Mouse (Mus musculus) thymus, postnatal 10 days (tissue): Measurements from ENCODE around the gene Gns.
A peak's percentile ranks its signal among the peaks of the same experiment; 100 is the strongest.

Experiments used
- DNase-seq, 2 experiments: peaks; one replicate each; pipeline ENCODE4 v3.0.0; 2021; ENCODE audit warnings: low spot score in 2 of 2

Gns gene

DNA sequence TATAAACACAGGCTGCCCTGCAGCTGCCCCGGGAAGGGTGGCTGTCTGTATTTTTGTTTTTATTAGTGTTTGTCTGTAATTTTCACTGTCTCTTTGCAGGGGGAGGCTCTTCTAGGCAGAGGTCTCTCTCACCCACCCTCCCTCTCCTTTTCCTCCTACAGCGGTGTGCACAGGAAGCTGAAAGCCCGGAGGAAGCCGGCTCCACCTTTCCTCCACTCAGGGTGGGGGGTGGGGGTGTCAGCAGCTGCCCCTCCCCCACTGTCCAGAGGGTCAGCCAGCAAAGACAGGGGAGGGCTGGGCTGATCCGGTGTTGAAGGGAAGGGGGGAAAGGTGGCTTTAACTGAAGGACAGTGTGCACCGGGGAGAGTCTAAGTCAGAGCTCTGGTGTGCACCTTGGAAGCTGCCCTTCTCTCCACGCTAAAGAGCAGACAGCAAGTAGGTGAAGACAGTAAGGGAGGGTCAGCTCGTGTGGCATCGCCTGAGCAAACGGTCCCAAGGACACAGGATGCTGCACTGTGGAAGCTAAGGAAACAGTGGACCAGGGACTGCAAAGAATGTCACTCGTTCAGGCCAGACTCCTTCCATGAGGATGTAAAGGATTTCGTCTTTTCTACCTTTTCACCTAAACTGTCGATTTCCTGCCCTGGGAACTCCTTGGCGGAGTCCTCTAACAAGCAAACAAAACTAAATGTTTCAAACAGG is 65.2 kb downstream of the Gns start:
- peak in 1 of 2 experiments; percentile 49 for DNase-seq

DNA sequence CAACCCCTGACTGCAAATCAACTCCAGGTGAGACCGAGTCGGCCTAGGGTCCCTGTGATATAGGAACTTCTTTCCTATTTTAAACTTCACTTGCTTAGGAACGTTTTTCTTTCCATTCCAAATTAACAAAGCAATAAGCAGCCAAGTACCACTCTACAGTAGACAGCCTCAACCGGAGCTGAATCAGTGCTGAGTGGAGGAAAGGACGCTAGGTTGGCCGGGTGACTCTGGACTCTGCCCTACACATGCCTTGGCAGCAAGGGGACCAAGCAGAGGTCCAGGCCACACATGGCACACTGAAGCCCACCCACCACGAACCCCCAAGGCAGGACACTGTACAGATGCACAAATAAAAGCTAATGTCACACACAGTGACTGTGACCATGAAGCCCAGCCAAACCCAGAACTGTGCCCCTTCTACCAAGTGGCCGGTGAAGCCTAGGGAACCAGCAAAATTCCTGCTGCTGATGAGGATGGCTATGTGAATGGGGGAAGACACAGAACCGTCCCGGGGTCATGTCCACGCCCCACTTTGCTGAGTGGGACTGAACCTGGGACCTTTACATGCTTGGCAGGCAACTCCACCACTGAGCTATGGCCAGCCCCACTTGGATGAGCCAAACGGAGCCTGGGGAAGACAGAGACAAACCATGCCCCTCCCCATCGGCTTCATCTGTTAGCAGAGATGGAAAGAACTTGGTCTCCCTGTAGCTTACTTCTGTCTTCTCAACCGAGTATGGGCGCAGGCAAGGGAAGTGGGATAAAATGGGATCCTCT is 66.1 kb downstream of the Gns start:
- DNase-seq: no peak

DNA sequence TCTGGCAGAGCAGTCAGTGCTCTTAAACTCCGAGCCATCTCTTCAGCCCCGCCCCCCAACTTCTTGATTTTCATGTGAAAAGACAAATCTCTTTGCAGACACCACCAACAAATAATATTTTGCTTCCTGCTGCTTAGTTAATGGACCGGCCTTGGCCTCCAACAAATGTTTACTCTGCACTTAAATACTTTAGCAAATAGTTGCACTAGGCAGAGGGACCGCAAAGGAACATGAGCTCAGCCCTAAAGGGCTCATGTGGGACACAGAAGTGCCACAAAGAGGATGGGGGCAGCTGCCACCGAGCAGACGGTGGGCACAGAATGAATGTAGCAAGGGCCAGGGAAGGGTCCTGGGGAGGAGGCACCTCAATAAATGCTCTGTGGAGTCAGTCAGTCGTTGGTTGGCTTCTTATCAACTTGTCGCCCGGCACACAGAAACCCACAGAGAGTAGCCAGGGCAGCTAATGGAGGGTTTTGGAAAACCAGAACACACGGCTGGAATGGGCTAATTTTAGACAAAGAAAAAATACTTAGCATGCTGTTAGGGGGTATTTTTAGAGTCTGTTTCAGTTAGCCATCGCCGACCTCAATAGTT is 67.2 kb downstream of the Gns start:
- no peak for DNase-seq

DNA sequence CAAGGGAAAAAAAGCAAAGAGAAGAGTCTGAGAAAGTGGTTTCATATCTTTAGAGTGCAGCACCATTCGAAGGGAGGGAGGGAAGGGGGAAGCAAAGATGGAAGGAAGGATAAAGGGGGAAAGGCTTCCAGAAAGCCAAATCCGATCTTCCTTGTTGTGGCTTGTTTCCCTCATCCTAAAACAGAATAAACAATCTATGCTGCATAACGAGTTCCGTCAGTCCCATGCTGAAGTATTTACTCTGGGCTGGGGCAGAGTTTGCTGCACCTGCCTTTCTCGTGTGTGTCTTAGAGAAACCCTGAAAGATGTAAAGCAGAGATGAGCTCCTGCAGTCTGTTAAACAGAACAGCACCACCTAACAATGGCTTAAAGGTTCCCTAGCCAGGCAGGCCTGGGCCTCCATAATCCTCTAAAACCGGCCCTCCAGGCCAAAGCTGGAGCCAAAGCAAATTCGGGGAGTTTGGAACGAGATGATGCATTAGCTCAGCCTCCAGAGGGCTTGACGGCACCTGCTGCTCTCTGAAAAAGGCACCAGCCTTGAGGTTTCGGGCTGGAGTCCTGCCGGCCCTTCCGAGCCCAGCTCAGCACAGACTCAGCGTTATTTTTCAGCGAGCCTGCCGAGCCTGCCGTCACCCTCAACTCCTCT is 67.9 kb downstream of the Gns start:
- DNase-seq: no peak

DNA sequence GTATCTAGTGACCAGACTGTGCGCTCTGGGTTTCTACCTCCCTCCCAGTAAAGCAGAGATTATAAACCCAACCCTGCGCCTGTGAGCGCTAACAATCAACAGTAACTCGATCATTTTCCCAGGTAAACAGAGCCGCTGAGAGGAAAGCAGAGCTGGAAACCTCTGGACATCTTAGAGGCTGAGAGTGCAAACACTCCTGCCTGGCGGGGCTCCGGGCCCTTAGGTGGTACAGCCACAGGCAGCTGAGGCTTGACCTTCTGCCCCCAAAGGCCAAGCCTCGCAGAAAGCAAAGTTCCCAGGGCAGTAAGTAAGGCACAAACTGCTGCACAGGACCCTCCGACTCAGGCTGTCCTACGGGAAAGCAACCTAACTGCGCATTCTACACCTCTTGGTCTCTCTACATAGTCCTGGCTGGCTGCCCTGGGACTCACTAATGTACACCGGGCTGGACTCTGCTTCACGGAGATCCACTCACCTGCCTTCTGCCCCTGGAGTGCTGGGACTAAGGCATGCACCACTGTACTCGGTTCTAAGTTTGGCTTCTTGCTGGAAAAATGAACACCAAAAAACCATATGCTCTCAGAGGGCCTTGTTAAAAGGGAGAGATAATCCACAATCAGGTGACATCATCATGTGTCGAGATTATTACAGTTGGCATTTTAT is 69.7 kb downstream of the Gns start:
- DNase-seq: no peak

DNA sequence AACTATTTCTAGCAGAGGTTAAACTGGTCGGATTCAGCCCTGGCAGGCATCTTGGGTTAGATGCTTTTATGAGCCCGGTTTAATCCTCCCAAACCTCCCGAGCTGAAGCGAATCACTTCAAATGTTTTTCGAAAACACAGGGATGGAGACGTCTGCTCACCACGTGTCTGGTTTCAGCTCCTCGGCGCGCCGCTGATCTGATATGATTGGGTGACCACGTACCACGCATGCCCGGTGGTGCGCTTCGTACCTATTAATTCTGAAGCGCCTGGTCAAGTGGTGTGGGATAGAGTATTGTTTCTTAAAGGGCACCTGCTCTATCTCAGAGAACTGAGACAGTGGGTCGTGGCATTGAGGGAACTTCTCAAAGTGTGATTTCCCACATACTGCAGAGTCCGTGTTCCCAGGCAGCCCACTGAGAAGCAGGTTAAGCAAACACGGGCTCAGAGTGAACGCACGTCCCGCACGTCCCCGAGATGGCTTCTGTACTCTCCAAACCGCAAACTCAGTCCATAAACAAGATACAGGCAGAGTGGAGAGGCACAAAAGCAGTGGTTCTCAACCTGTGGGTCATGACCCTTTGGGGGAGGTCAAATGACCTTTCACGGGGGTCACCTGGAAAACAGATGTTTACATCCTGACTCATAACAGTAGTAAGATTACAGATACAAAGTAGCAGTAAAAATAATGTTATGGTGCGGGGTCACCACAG is 70.8 kb downstream of the Gns start:
- DNase-seq: no peak

DNA sequence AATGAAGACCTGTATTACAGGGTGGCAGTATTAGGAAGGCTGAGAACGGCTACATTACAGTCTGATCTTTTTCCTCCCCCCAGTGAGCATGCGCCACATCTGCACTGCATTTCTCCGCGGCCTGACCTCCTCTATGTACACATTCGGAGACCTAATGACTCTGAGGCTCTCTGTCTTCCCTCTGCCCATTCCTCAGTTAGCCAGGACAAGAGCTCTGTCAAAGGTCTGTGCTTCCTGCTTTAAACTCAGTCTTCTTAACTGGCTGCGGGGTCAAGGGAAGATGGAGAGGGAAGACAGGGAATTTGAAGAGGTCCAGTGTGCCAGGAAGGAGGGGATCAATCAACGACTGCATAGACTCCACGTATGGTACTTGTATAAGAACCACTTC is 71.4 kb downstream of the Gns start:
- DNase-seq: no peak

DNA sequence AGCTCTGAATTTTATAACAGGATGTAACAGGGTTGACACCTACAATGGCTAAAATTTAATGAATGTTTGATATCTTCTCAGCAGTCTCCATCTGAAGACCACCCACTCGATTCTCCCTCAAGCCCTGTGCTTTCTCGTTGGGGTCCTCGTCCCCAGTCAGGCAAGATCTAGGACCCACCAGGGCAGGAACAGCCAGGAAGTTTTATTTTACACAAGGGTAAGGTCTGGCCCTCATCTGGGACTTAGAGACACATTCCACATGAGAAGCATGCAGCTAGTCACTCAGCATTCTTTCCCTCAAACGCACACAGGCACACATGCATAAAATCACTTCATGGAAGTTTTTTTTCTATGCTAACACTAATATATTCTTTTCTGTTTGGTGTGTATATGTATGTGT is 71.8 kb downstream of the Gns start:
- no peak for DNase-seq

DNA sequence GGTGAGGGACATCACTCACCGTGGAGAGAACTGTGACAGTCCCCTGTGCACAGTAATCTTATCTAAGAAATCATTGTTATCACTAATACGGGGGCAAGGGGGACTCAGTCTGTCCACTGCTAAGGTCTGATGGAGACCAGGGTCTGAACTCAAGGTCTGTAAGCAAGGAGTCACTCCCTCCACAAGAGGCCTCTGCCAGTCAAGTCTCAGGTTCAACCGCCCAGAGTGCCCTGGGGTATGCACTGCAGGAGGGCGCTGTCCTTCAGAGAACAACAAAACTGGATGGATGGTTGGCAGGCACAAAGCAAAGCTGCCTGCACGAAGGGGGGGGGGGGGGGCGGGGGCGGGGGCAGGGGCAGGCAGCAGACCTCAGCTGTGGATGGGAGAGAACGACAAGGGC is 73.2 kb downstream of the Gns start:
- DNase-seq: no peak

DNA sequence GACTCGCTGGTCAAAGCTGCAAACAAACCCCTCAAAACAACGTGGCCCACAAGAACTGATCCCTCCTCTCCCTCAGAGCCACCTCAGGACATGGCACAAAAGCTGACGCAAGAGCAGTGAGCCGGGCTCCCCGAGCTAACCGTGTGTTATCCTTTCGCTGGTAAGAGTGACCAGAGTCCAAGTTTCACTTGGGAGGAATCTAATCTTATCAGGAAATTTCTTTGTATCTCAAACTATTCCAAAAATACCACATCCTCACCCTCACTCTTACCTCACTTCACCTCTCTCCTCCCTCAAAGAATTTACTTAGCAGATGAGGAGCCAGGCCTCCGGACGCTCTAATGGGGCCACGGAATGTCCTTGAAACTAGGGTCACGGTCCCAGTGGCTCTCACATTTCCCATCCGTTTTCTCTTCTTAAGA is 74.4 kb downstream of the Gns start:
- no peak for DNase-seq

DNA sequence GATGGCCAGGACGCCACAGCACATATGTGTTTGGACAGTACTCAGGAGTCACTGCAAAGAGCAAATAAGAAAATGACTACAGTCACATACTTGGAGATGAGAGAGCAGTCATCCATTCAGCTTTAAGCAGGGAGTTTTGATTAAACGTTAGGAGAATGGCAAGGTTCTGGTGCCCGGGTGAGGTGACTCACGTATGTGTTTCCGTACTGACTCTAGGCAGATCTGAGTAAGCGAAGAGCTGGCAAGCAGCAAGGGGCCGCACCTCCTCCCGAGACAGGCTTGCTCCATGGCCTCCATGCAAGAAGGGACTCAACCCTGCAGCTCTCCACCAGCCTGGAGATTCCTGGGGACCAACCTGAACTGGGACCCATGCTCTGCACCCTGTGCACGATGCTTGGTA is 78.9 kb downstream of the Gns start:
- DNase-seq: no peak

DNA sequence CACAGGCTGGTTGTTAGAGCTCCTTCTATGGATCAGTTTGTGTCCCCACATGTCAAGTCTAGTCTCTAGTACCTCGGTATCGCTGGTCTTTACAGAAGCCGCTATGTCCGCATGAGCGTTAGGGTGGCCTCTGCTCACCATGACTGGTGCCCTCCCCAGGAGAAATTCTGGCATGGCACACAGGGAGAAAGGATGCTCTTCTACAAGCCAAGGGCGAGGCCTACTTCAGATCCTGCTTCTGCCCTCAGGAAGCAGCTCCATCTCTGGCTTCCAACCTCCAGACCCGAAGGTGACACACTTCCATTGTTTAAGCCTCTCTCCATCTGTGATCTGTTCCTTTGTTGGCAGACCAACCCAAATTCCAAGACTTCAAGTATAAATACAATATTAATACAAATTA is 79.3 kb downstream of the Gns start:
- no peak for DNase-seq

DNA sequence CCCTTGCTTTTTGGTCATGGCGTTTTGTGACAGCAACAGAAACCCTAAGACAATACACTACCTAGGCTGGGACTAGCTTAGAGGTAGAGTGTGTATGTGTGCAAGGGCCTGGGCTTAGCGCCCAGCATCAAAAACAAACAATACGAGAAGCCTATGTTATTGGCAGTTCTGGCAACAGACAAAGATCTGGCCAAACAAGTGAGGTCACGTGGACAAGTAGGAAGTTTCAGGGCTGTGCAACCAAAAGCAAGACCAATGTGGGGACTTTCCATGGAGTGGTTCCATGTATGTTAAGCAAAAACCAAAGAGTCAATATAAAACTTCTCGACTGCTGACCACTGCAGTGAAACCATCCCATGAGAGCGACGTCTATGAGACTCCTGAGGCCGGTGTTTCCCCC is 80.9 kb downstream of the Gns start:
- DNase-seq: no peak
